Mouse (Mus musculus) cerebellum, adult 18-20 months (tissue): Measurements from ENCODE around the gene Speg.

Experiments used
- DNase-seq, 2 experiments: peaks; one replicate each; pipeline ENCODE4 v3.0.0; 2021

Speg gene

GRCm38 (mm10) chr1:75393846-75394245 is 18.7 kb downstream of the Speg start:
- peak in 1 of 2 experiments; percentile 41 for DNase-seq

GRCm38 (mm10) chr1:75398761-75399402 is 23.8 kb downstream of the Speg start:
- peak; percentile 75 to 85 for DNase-seq

DNA sequence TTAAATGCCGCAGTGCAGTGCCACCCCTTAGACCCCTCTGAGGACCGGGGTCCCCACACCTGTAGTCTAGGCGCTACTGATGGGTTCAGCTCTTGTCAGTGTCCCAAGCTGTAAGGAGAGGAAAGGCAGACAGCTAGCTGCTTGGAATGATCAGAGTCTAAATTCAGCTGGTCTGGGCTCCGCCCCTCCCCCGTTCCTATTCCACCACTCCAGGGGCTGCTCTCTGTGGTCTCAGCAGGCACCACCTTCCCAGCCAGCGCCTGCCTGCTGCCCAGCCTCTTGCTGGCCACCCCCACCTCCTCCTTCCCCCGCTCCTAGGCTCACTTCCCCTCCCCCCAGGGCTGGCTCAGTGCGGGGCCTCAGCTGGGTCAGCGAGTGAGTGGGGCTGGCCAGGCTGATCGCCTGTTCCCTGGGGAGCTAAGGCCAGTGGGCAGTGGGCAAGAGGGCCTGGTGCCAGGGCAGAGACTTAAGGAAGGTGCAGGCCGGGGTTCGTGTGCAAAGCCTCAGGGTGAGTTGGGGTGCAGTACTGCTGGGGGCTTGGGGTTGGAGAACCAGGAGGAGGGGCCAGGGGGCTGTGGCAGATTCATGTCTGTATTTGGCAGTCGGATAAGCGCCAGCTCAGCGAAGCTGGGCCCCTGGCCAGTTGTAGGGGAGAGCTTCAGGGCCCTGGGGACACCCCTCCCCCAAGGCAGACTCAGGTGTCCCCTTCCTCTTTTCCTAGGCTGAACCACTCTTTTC is 24.8 kb downstream of the Speg start:
- DNase-seq = peak in 1 of 2 experiments; percentile 47

GRCm38 (mm10) chr1:75400493-75401115 is 25.5 kb downstream of the Speg start:
- no peak for DNase-seq

DNA sequence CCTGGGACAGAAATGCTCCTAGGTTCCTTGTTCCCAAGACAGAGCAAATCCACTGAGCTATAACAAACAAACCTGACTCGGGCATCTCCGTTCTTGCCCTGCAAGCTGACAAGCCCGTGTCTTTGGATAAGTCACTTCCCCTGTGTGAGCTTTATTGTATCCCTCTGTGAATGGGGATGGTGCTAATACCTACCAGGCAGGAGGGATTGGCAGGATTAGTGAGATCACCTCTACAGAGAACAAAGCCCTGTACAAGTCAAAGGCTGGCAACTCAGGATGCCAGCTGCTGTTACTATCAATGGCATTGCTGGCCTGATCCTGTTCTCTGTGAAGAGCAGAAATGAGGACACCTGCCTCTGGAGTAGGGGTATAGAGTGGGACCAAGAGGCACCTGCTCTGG is 30.4 kb downstream of the Speg start:
- DNase-seq = no peak

GRCm38 (mm10) chr1:75406173-75406572 is 31.1 kb downstream of the Speg start:
- DNase-seq = no peak

- peak in 1 of 2 experiments; percentile 54 for DNase-seq
Measured at GRCm38 (mm10) chr1:75407056-75407455, 32.0 kb downstream of the Speg start.

GRCm38 (mm10) chr1:75408210-75408609 is 33.1 kb downstream of the Speg start:
- no peak for DNase-seq

- no peak for DNase-seq
Measured at GRCm38 (mm10) chr1:75409950-75410349, 34.9 kb downstream of the Speg start.

DNA sequence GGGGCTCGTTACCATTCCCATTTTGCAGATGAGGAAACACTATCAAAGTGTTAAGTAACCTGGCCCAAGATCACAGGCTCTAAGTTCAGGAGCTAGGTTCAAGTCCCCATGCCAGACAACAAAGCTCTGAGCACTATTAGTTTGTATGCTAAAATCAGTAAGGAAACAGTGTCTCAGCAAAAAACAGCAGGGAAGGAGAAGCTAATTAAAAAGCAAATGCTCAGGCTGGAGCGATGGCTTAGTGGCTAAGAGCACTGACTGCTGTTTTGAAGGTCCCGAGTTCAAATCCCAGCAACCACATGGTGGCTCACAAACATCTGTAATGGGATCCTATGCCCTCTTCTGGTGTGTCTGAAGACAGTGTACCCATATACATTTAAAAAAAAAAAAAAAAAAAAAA is 37.1 kb downstream of the Speg start:
- no peak for DNase-seq

DNA sequence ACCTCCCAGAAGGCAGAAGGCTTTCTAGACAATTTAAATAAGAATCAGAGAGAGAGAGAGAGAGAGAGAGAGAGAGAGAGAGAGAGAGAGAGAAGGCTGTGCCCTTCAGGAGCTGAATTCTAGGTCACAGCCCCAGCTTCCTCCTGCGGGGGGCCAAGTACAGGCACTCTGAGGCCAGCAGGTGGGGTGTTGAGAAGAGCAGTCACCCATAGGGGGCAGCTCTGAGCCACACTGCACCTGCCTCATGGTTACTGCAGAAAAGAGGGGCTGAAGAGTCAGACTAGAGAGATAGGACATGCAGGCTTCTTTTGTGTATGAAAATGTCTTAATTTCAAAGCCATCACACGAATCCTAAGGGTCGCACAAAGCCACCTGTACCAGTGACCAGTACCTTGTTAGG is 38.7 kb downstream of the Speg start:
- DNase-seq = peak; percentile 87 to 89

GRCm38 (mm10) chr1:75421794-75422193 is 46.7 kb downstream of the Speg start:
- no peak for DNase-seq

- DNase-seq = peak in 1 of 2 experiments; percentile 50
Measured at GRCm38 (mm10) chr1:75422216-75422822, 47.2 kb downstream of the Speg start.

DNA sequence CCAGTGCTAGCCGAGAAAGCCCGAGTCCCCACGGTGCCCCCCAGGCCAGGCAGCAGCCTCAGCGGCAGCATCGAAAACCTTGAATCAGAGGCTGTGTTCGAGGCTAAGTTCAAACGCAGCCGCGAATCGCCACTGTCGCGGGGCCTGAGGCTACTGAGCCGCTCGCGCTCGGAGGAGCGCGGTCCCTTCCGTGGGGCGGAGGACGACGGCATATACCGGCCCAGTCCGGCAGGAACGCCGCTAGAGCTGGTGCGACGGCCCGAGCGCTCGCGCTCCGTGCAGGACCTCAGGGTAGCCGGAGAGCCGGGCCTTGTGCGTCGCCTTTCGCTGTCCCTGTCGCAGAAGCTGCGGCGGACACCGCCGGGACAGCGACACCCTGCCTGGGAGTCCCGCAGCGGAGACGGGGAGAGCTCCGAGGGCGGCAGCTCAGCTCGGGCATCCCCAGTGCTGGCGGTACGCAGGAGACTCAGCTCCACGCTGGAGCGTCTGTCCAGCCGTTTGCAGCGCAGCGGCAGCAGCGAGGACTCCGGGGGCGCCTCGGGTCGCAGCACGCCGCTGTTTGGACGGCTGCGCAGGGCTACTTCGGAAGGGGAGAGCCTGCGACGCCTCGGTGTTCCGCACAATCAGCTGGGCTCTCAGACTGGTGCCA is 47.9 kb downstream of the Speg start:
- DNase-seq = peak in 1 of 2 experiments; percentile 66

DNA sequence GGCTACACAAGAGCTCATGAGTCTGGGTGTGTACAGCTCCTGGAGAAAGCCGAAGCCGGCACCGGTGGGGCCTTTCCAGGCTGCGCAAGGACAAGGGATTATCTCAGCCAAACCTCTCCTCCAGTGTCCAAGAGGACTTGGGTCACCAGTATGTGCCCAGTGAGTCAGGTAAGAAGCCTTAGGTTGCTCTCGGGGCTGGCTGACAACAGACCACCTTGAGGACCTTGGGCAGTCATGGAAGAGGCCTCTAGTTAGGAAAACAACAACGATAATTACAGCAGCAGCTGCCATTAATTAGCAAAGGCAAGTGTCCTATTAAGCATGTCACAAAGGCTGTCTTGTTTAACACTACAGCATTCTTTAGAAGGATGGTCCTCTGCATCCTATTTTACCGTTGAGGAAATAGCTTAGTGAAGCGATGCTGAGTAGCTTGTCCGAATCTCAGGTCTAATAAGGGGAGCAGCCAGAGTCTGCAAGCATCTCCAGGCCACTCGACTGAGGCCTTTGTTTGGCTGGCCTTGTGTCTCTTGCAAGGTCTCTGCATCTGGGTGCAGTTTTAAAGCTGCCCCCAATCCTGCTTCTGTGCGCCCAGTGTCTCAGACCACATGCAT is 48.8 kb downstream of the Speg start:
- DNase-seq = no peak

GRCm38 (mm10) chr1:75425796-75426471 is 50.8 kb downstream of the Speg start:
- peak; percentile 74 to 79 for DNase-seq

- DNase-seq = peak; percentile 80 to 91
Measured at GRCm38 (mm10) chr1:75435475-75436328, 60.6 kb downstream of the Speg start, which contains the start of gene Gmppa. Gene Gmppa (plus strand): TSS chr1:75435930.

GRCm38 (mm10) chr1:75438782-75439181 is 63.7 kb downstream of the Speg start:
- no peak for DNase-seq

DNA sequence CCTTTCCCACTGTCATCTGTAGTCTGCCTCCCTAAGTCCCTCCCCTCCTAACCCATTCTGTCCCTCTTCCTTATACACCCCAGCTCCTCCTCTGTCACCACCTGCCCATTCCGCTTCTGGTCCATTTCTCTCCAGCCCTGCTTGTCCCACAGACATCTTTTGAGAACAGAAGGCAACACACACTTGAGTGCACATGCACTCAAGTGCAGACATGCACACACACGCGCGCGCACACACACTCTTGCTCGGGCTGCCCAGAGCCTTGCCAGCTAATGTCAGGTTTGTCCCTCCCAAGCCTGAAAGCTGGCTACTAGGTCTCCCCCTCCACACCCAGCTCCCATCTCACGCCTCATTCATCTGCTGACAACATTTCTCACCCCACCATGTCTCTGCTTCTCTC is 65.6 kb downstream of the Speg start:
- DNase-seq = peak; percentile 56 to 61

DNA sequence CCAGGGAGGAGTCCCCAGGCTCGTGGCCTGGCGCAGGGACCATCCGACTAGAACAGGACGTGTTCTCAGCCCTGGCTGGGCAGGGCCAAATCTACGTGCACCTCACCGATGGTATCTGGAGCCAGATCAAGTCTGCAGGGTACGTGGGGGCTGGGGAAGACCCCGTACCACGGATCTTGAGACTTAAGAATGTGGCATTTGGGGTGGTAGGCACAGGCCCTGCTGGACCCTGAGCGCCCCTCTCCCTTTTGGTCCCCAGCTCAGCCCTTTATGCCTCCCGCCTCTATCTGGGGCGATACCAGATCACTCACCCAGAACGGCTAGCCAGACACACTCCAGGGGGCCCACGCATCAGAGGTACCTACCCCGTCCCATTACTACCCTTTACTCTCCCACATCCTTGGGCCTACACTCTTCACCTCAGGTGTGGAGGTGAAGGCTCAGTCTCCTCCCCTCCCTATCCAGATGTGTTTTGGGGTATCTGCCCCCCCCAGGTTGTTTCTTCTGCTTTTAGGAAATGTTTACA is 66.4 kb downstream of the Speg start:
- peak in 1 of 2 experiments; percentile 49 for DNase-seq

DNA sequence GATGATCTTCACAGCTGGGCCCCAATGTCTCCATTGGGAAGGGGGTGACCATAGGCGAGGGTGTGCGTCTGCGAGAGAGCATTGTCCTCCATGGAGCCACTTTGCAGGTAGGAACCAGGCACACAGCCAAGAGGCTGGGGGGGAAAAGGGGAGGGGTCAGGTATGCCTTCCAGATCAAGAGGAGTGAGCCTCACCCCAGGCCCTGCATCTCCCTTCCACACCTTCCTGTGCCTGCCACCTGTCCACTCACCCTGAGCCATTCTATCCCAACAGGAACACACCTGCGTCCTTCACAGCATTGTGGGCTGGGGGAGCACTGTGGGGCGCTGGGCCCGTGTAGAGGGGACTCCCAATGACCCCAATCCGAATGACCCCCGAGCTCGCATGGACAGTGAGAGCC is 67.1 kb downstream of the Speg start:
- DNase-seq = peak; percentile 67 to 71
